Mouse (Mus musculus): ENCODE data around the gene Gstcd. TPM values are rescaled to one million over a fixed set of nuclear protein-coding genes. Genes with fewer than 3 reads are reported as not detected.

The Gstcd gene
- total RNA-seq, 1 experiment, result 24.2 TPM

DNA sequence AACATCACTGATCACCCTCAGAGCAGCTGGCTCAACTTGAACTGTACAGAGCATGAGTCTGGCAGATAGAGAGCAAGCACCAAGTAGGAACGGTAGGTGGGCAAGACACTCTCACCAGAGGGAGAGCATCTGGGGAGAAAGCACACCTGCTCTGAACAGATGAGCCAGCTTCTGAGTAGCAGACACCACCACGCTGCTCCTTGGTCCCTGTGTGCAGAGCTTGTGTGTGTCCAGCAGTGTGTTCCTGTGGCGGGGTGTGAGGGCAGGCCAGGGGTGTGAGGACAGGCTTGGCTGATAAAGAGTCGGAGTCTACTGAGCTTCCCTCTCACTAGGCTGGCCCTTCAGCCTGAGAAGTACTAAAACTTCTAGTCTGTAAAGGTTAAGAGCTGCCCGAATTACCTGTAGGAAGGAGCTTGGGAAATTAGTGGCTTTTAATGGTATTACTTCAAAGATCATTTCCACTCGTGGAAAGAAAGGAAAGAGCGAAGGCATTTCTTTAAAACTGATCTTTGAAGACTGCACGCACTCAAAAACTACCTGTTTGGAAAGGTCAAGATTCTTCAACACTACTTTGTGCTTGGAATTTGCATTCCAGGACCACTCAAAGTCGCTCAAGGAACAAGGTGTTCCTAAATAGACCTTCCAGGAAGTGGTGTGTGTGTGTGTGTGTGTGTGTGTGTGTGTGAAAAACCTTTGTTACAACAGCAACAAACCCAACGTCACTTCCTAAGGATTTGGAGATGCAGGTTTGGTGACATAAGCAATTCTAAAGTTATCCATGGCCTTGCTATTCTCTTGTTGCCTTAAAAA is 151.4 kb downstream of the Gstcd start:
- TF ChIP-seq ZC3H11A (IDR thresholded peaks at IDR 0.05; ENCODE audit: borderline replicate concordance, low read depth, low read length) (no peak), CHD2 (IDR thresholded peaks at IDR 0.05; ENCODE audit: low read depth, low read length) (no peak), MAFK (IDR thresholded peaks at IDR 0.05; ENCODE audit: insufficient read depth, low read depth, low read length) (no peak), ZNF384 (IDR thresholded peaks at IDR 0.05; ENCODE audit: low read depth, low read length) (no peak), HCFC1 (IDR thresholded peaks at IDR 0.05; ENCODE audit: borderline replicate concordance, insufficient read depth, low read length) (no peak)
- Histone ChIP-seq H3K4me3 (ENCODE audit: insufficient read depth in 1 of 2, low read depth in 1 of 2, low read length in 2 of 2, poor library complexity in 1 of 2, severe bottlenecking in 1 of 2) (no peak overlapping the region), H3K9ac (ENCODE audit: insufficient read depth, low read depth, low read length, poor library complexity, severe bottlenecking) (no peak overlapping the region), H3K4me1 (ENCODE audit: control insufficient read depth in 2 of 2, insufficient read depth in 2 of 2, low read length in 2 of 2, poor library complexity in 1 of 2) (no peaks in the 10 kb centered on the region), H3K9me3 (ENCODE audit: control insufficient read depth, insufficient read depth, low read depth, low read length) (no peaks in the 10 kb centered on the region), H3K27ac (ENCODE audit: insufficient read depth, low read depth, low read length, poor library complexity, severe bottlenecking) (no peak overlapping the region), H3K36me3 (ENCODE audit: control insufficient read depth, insufficient read depth, low read length, poor library complexity, severe bottlenecking) (no peaks in the 10 kb centered on the region)
- DNase-seq (ENCODE audit: low read depth, low spot score), result no peak
- in situ Hi-C loops (cut with MboI; ENCODE audit: low sequenced_read_pairs in 2 of 2, unreplicated experiment in 2 of 2), result no loop called here

DNA sequence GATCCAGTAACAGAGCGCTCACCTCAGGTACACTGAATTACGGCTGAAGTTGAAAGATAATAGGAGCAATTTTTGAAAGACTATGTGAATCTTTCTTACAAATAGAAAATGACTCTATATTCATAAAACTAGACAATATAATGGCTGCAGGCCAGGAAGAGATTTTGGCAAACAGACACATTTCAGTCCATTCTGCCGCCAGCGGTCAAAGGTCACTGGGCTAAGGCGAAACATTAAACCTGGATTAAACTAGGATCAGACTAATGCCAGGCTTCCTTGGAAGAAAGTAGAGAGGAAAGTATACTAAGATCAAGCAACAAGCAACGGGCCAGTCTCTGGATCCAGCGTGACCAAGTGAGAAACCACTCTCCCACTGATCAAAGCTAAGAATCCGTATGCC is 152.8 kb downstream of the Gstcd start:
- DNase-seq (ENCODE audit: low read depth, low spot score), result no peak
- Histone ChIP-seq H3K9ac (ENCODE audit: insufficient read depth, low read depth, low read length, poor library complexity, severe bottlenecking) (no peak overlapping the region), H3K4me3 (ENCODE audit: insufficient read depth in 1 of 2, low read depth in 1 of 2, low read length in 2 of 2, poor library complexity in 1 of 2, severe bottlenecking in 1 of 2) (no peak overlapping the region)

GRCm38 (mm10) chr3:132934649-132935048 is 157.2 kb downstream of the Gstcd start:
- in situ Hi-C loops (cut with MboI; ENCODE audit: low sequenced_read_pairs in 2 of 2, unreplicated experiment in 2 of 2), result no loop called here
- Histone ChIP-seq H3K27ac (ENCODE audit: insufficient read depth, low read depth, low read length, poor library complexity, severe bottlenecking) (no peak overlapping the region), H3K36me3 (ENCODE audit: control insufficient read depth, insufficient read depth, low read length, poor library complexity, severe bottlenecking) (no peaks in the 10 kb centered on the region), H3K9me3 (ENCODE audit: control insufficient read depth, insufficient read depth, low read depth, low read length) (no peaks in the 10 kb centered on the region), H3K4me3 (ENCODE audit: insufficient read depth in 1 of 2, low read depth in 1 of 2, low read length in 2 of 2, poor library complexity in 1 of 2, severe bottlenecking in 1 of 2) (no peak overlapping the region), H3K9ac (ENCODE audit: insufficient read depth, low read depth, low read length, poor library complexity, severe bottlenecking) (no peak overlapping the region), H3K4me1 (ENCODE audit: control insufficient read depth in 2 of 2, insufficient read depth in 2 of 2, low read length in 2 of 2, poor library complexity in 1 of 2) (no peaks in the 10 kb centered on the region)
- DNase-seq (ENCODE audit: low read depth, low spot score), result no peak
- TF ChIP-seq MAFK (IDR thresholded peaks at IDR 0.05; ENCODE audit: insufficient read depth, low read depth, low read length), result no peak
- TF ChIP-seq HCFC1 (IDR thresholded peaks at IDR 0.05; ENCODE audit: borderline replicate concordance, insufficient read depth, low read length), result no peak
- no peak for TF ChIP-seq ZC3H11A (IDR thresholded peaks at IDR 0.05; ENCODE audit: borderline replicate concordance, low read depth, low read length)
- TF ChIP-seq CHD2 (IDR thresholded peaks at IDR 0.05; ENCODE audit: low read depth, low read length), result no peak
- TF ChIP-seq ZNF384 (IDR thresholded peaks at IDR 0.05; ENCODE audit: low read depth, low read length), result no peak

More for the DNA sequence above, 152.8 kb downstream of the Gstcd start:
- no peaks in the 10 kb centered on the region for H3K36me3 ChIP-seq (ENCODE audit: control insufficient read depth, insufficient read depth, low read length, poor library complexity, severe bottlenecking)
- no peak overlapping the region for H3K27ac ChIP-seq (ENCODE audit: insufficient read depth, low read depth, low read length, poor library complexity, severe bottlenecking)
- in situ Hi-C loops (cut with MboI; ENCODE audit: low sequenced_read_pairs in 2 of 2, unreplicated experiment in 2 of 2), result no loop called here
- no peaks in the 10 kb centered on the region for H3K9me3 ChIP-seq (ENCODE audit: control insufficient read depth, insufficient read depth, low read depth, low read length)
- TF ChIP-seq HCFC1 (IDR thresholded peaks at IDR 0.05; ENCODE audit: borderline replicate concordance, insufficient read depth, low read length) (no peak), CHD2 (IDR thresholded peaks at IDR 0.05; ENCODE audit: low read depth, low read length) (no peak), ZNF384 (IDR thresholded peaks at IDR 0.05; ENCODE audit: low read depth, low read length) (no peak)
- no peaks in the 10 kb centered on the region for H3K4me1 ChIP-seq (ENCODE audit: control insufficient read depth in 2 of 2, insufficient read depth in 2 of 2, low read length in 2 of 2, poor library complexity in 1 of 2)

Other genes starting within 250 kb of the Gstcd start
- 5.8 and 8.6 TPM in 2 replicates for gene Npnt, start 141.7 kb downstream of the Gstcd start, total RNA-seq (2012; rRNA removed)
- gene Ints12, start 193 bp downstream of the Gstcd start, total RNA-seq (2012; rRNA removed), result 20.9 and 24.3 TPM in 2 replicates
- gene Arhgef38, start 142.9 kb upstream of the Gstcd start, total RNA-seq (2012; rRNA removed), result 1.4 and 4.0 TPM in 2 replicates
- 44.1 and 45.1 TPM in 2 replicates for gene Ppa2, start 218.1 kb upstream of the Gstcd start, total RNA-seq (2012; rRNA removed)